Mouse (Mus musculus) C2C12 (cell line): Measurements from ENCODE around the gene Rusc2.

Experiments
- MYOD1 ChIP-seq: IDR thresholded peaks from one replicate; pipeline ENCODE4 v1.6.1; 2011; ENCODE audit warnings: low read depth; ENCODE audit not compliant: control insufficient read depth, insufficient read length
- MYOG ChIP-seq: IDR thresholded peaks from one replicate; pipeline ENCODE4 v1.6.1; 2011; ENCODE audit not compliant: control insufficient read depth, insufficient read length; ENCODE audit errors: extremely low read depth
- USF1 ChIP-seq: IDR thresholded peaks from one replicate; pipeline ENCODE4 v1.6.1; 2011; ENCODE audit warnings: low read depth, mild to moderate bottlenecking, control low read depth, moderate library complexity

DNA sequence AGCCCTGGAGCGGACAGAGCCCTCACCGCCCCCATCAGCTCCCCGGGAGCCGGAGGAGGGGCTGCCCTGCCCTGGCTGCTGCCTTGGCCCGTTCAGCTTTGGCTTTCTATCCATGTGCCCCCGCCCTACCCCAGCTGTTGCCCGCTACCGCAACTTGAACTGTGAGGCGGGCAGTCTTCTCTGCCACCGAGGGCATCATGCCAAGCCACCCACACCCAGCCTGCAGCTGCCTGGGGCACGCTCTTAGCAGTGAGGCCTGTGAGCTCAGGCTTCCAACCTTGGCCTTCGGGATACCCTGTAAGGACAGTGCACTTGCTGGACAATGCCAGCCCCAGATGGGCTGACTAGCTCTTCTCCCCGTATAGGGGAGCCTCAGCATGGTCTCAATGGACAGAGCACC, 65.5 kb downstream of the Rusc2 start:
- TF ChIP-seq USF1: no peak
- peak; percentile 87 for TF ChIP-seq MYOD1
- TF ChIP-seq MYOG: no peak
